Mouse (Mus musculus) urinary bladder, adult 18-20 months (tissue): Measurements from ENCODE around the gene Arf5.

Experiments used
- DNase-seq, 2 experiments: peaks; one replicate each; pipeline ENCODE4 v3.0.0; 2022; ENCODE audit warnings: low spot score in 2 of 2, mixed read lengths in 2 of 2

Arf5 gene

DNA sequence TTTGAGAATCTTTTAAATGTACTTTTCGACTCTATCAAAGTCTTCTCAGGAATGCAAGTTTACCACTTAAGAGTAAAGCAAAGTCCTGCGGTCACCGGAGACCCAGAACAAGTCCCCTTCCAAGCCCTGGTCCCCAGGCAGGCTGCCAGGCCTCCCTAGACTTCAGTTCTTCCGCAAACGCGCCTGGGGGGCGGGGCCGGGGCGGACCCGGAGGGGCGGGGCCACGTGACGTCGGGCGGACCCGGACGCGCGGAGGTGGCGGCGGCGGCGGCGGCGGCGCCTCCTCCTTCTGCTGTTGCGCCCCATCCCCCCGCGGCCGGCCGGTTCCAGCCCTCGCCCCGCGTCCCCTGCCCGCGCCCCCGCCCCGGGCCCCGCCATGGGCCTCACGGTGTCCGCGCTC is at the start of gene Arf5:
Gene Arf5, plus strand, starts transcription at position 248 of the 400 bp plus-strand sequence.
- DNase-seq, result peak; percentile 91 to 97

DNA sequence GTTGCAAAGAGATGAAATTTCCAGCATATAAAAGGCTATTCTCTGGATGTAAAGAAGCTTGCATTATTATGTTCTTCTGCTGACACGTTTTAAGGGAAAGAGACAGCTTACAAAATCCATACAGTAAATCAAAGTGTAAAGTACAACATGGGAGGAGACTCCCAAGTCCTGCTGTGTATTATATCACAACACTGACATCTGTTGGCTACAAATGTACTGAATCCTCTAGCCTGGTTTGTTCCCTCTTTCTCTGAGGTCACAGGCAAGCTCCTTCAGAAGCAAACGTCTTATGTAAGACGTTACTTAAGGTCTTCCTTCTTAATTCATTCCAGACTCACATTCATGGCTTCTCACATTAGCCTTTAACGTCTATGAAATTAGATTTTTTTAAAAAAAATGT is 41.4 kb upstream of the Arf5 start:
- DNase-seq, result no peak

DNA sequence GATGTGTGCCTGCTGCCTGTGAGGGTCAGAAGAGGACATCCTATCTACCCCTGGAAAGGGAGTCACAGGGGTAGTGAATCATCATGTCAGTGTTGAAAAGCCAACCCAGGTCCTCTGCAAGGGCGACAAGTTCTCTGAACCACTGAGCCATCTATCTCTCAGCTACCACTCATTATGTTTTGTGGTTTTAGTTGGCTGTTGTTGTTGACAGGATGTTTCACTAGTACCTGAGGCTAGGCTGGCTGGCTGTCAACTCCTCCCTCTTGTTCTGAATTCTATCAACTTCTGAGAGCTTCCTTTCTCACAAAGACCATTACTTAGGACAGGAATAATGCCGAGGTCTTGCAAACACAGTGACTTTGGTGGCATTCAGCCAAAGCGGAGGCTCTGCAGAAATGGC is 38.2 kb upstream of the Arf5 start:
- no peak for DNase-seq

DNA sequence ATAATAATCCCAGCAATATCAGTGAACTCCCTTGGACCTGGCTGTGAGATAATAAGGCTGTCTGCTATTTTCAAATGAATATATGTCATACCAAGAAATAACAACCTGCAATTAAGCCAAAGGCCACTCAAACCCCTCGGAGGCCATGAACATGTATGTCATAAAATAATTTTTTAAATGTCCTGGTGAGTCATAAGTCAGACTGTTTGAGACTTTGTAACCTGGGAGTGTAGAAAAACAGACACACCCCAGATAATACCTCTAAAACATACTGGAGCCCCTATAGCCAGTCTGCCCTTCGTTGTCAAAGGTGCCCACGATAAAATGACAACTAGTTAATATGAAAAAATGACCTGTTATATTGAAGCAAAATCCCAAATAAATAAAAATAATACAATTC is 34.3 kb upstream of the Arf5 start:
- DNase-seq, result no peak

DNA sequence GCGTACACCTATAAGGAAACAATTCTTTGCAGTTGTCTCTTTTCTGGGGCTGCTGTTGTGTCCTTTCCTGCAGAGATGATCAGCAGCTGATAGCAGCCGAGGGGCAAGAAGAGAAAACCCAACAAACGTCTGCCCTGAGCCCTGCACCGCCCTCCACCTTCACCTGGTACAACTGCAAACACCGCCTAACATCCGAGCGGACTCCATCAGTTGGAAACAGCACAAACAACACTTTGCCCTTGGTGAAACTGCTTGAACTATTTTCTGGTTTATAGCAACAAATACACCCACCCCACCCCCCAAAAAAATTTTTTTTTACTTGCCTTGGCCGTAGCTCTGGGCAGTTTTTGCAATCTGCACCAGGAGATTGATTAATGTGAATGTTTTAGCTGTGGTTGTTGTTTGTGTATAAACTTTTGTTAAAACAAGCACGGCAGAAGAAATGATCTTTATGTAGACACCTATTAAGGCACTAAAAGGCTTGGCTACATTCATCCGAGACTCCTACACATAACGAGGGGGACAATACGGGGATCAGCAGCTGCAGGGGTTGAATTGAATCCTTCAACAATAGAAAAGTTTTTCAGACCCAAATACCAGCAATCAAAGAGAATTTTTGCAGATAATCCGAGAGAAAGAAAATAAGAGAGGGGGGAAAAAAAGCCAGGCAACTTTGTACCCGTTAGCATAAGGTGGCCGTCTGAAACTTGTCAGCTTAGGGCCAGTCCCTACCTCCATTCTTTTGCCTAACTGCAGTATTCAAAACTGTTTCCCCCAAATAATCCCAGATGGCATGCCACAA is 27.1 kb upstream of the Arf5 start:
- DNase-seq, result no peak

- no peak for DNase-seq
Measured at GRCm38 (mm10) chr6:28396853-28397457, 26.4 kb upstream of the Arf5 start.

DNA sequence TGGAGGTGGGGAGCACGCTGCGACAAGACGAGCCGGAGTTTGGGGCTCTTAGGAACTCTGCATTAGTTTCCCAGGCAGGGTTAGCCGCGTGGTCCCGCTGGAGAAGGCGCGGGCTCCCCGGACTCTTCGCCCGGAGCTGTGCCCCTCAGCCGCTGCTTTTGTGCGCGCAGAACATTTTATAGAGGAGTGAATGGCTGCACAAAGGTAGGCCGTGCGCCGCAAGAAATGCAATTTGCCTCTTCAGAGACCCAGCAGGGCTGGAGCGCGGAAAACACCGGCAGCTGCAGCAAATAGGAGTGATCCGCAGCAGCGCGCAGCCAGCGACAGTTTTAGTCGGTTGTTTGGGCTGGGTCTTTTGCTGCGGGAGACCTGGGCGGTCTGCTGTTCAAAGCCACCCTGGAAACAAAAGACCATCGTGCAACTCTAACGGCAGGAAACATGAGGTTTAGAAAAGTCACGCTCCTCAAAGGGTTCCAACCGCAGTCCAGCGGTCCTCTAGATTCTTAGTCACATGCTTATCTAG is 25.6 kb upstream of the Arf5 start, which contains the start of gene Zfp800:
Gene Zfp800, minus strand, starts transcription at position 325 of the 523 bp plus-strand sequence.
- DNase-seq, result peak in 1 of 2 experiments; percentile 34

- no peak for DNase-seq
Measured at GRCm38 (mm10) chr6:28398726-28399125, 24.6 kb upstream of the Arf5 start.

DNA sequence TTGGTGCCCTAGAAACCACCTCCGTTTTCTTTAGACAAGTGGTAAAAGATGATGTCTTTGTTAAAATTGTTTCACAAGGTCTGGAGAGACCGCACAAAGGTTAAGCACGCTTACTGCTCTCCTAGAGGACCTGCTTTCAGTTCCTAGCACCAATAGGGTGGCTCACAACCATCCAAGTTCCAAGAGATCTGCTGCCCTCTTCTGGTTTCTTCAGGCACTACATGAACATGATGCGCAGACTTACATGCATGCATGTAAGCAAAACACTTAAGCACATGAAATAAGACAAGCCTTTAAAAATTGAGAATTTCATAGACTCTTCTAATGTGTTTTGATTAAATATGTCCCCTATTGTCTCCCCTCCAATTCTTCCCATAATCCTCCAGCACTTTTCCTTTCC is 23.6 kb upstream of the Arf5 start:
- DNase-seq, result no peak

DNA sequence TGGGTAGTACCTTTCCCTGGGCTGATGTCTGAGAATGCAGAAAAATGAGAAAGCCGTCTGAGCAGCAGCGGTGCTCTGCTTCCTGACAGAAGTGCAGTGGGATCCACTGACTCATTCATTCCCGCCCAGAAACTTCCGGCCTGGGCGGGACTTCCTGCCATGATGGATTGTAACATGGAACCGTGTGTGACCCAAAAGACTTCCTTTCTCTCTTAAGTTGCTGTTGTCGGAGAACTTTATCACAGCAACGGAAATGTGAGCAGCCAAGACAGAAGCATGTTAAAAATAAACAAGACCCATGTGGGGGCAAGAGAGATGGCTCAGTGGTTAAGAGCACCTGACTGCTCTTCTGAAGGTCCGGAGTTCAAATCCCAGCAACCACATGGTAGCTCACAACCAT is 13.3 kb upstream of the Arf5 start:
- no peak for DNase-seq

DNA sequence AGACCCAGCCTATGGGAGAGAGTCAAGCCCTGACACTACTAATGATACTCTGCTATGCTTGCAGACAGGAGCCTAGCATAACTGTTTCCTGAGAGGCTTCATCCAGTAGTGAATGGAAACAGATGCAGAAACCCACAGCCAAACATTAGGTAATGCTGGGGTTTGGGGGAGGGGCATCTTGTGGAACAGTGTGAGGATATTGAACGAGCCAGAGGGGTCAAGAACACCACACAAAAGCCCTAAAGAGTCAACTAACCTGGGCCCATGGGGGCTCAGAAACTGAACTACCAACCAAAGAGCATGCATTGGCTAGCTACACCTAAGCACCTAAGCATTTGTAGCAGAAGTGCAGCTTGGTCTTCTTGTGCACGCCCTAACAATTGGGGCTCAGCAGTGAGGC is 12.1 kb upstream of the Arf5 start:
- no peak for DNase-seq

DNA sequence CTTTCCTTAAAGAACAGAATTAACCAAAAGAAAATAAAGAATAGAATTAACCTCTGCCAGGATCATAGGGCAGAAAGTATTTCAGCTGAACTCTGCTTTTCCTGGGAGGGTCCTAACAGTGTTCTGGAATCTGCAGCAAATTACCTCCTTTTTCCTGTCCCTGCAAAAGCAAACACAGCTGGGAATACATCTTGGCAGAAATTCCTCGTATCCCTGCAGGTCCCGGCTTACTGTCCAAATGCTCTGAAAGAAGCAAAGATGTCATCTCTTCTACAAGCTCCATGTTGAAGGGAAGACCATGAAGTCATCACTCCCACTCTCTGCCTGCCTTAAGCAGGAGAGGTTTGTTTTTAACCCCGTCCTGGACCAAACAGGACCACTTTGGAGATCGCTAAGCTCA is 6.4 kb upstream of the Arf5 start:
- DNase-seq, result no peak

GRCm38 (mm10) chr6:28418449-28418848 is 4.9 kb upstream of the Arf5 start:
- no peak for DNase-seq

DNA sequence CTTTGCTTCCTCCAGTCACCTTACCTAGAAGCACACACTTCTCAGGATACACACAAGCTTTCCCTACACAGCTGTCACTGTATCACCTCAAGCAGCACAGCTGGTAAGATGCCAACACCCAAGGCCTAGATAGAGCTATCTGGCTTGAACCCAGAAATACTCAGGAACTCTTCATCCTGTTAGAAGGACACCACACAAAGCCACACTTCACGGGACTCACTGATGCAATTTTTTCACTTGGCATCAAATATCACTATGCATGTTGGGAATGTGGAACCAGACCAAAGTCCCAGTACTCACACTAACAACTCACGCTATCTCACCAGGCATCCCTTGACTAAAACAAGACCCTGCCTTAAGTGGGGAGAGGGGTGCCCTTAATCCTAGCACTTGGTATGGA is 3.7 kb upstream of the Arf5 start:
- no peak for DNase-seq

- DNase-seq, result no peak
Measured at GRCm38 (mm10) chr6:28420361-28420760, 3.0 kb upstream of the Arf5 start.

GRCm38 (mm10) chr6:28420865-28421264 is 2.5 kb upstream of the Arf5 start:
- no peak for DNase-seq

GRCm38 (mm10) chr6:28421469-28422000 is 1.8 kb upstream of the Arf5 start:
- DNase-seq, result peak; percentile 98 to 99

DNA sequence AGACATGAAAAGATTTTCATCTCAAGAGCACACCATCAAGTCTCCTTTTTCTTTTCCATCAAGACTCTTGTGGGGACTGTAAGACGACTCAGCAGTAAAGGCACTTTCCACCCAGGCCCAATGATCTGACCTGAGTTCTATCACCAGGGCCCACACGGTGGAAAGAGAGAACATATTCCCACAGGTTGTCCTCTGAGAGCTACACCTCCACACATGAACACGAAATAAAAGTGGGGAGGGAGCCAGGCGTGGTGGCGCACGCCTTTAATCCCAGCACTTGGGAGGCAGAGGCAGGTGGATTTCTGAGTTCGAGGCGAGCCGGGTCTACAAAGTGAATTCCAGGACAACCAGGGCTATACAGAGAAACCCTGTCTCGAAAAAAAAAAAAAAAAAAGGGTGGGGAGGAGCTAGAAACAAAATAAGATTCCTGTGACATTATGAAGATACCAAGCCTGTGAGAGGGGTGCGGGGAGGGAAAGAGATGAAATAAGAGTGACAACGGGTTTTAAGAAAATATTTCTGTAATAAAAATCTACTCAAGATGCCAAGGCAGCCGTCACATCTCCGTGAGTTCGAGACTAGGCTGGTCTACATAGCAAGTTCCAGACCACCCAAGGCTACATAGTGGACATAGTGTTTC is 589 bp upstream of the Arf5 start:
- DNase-seq, result no peak

DNA sequence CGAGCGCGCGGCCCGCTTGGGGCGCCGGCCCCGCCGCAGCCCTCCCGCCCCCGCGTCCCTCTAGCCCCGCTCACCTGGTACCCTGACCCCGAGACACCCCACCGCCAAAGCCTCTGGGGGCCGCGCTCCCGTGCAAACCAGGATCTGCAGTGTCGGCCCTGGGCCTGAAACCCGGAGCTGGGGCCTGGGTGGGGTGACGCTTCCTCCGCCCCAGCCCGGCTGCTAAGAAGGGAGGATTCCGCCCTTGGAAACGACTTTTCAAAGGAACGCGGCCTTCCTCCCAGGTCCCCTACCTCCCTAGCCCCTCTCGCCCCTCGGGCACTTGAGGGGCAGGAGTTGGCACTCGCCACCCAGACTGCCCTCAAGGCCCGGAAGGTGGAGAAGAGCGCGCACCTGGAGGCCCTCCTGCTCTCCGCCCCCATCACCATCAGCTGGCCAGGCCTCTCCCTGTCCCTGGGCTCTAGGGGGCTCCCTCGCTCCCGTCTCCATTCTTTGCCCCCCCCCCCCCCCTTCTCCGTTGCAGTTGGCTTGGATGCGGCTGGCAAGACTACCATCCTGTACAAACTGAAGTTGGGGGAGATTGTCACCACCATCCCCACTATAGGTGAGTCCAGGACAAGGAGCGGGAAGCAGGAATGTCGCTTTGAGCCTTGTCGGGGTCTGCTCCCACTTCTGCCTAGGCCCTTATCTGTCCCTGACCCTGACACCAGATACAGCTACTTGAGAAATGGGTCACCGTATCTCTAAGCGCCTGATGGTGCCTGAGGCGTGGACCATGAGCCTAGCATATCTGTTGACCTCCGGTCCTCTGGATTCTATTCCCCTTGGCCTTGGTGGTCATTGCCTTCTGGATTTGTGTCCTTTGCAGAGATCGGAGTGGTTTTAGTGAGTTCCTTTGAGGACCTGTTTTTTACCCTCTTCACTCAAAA is 671 bp downstream of the Arf5 start:
- peak; percentile 34 to 68 for DNase-seq

DNA sequence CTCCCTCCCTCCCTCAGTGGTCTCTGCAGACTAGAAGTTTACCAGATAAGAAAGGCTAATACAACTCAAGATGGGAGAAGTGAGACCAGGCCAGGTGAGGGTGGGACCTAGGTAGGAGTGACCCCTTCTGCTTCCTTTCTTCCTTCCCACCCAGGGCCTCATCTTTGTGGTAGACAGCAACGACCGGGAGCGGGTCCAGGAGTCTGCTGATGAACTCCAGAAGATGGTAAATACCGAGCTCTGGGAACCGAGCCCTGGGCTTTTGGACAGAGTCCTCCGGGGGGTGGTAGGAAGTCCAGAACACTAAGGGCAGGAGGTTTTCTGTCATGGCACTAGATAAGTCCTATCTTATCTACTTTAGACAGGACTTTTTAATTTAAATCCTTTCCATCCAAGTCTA is 1.7 kb downstream of the Arf5 start:
- no peak for DNase-seq

DNA sequence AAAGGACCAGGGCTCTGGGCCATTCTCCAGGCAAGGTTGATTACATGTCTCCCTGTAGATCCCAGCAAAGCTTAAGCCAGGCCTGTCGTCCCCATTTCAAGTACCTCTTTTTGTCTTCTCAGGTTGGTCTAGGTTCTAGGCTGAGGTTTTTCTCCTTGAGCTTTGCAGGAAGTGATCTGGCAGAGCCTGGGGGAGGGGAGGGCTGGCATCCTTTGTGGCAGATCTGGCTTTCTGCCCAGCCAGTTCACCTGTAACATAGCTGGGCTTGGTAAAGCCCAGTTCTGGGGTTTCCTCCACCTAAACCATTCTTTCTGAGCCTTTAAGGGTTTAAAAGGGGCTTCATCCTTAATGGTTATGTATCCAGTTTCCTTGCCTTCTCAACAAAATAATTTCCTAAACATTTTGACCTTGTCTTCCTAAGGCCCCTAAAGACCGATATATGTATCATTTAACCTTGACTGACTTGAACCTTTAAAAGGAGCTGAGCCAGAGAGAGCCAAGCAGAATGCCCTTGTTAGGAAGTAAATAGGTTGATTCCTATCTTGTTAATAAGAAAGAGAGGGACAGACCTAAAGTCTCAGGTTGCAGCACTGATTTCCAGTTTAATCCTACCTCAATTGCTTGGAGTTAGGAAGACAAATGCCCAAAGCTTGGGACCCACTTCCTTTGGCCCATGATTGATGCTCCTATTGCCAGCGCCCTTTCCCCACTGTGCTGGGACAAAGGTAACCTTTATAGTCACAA is 3.9 kb downstream of the Arf5 start, which contains the start of gene Fscn3:
Gene Fscn3, plus strand, starts transcription at position 694 of the 744 bp plus-strand sequence.
- no peak for DNase-seq
